Mouse (Mus musculus): ENCODE measurements around the gene Stk19.

- no peak for TF ChIP-seq CTCF (IDR thresholded peaks at IDR 0.05; ENCODE audit: control insufficient read depth, insufficient read depth, insufficient read length)
- TF ChIP-seq MAX (IDR thresholded peaks at IDR 0.05): no peak
- no peak for TF ChIP-seq CEBPB (IDR thresholded peaks at IDR 0.05; ENCODE audit: low read depth)
- no peak for TF ChIP-seq USF1 (IDR thresholded peaks at IDR 0.05; ENCODE audit: low read depth)
- TF ChIP-seq FOSL1 (IDR thresholded peaks at IDR 0.05; ENCODE audit: insufficient read depth, low read length, poor library complexity, severe bottlenecking): no peak
- TF ChIP-seq MYOD1 (IDR thresholded peaks at IDR 0.05; ENCODE audit: control insufficient read depth, insufficient read length, low read depth): no peak
Measured at GRCm38 (mm10) chr17:34862416-34863081, 25.8 kb upstream of the Stk19 start, which contains the start of gene Cfb.
